Mouse (Mus musculus) limb, embryonic 13.5 days (tissue): ENCODE results near the gene Zfp111. TPM values are rescaled to one million over a fixed set of nuclear protein-coding genes. Genes with fewer than 3 reads are reported as not detected.

Experiments
- ATAC-seq: fragments of 200-750 bp; cut with Nextera tagmentation; 2 replicates; pipeline ENCODE4 v1.8.0; 2017; ENCODE audit warnings: low read depth, moderate number of reproducible peaks, moderate TSS enrichment; ENCODE audit not compliant: low FRiP score
- H3K27ac ChIP-seq: fragments of 300-500 bp; sonication (generic); 2 replicates; pipeline ENCODE4 v1.5.1; 2015; ENCODE audit warnings: inconsistent platforms, mild to moderate bottlenecking, moderate library complexity
- H3K27me3 ChIP-seq: fragments of 300-500 bp; sonication (generic); 2 replicates; pipeline ENCODE4 v1.6.1; 2015; ENCODE audit warnings: mild to moderate bottlenecking, inconsistent platforms
- H3K36me3 ChIP-seq: fragments of 300-500 bp; sonication (generic); 2 replicates; pipeline ENCODE4 v1.6.1; 2015; ENCODE audit warnings: inconsistent platforms, mild to moderate bottlenecking, moderate library complexity
- H3K4me1 ChIP-seq: fragments of 300-500 bp; sonication (generic); 2 replicates; pipeline ENCODE4 v1.6.1; 2015; ENCODE audit warnings: inconsistent platforms
- H3K4me2 ChIP-seq: fragments of 300-500 bp; sonication (generic); replicated peaks from 2 replicates; pipeline ENCODE4 v1.6.1; 2015; ENCODE audit warnings: inconsistent platforms, mild to moderate bottlenecking, moderate library complexity
- H3K4me3 ChIP-seq: fragments of 300-500 bp; sonication (generic); 2 replicates; pipeline ENCODE4 v1.5.1; 2015; ENCODE audit warnings: moderate library complexity, mild to moderate bottlenecking, inconsistent platforms
- H3K9ac ChIP-seq: fragments of 300-500 bp; sonication (generic); 2 replicates; pipeline ENCODE4 v1.6.1; 2015; ENCODE audit warnings: mild to moderate bottlenecking, inconsistent platforms
- H3K9me3 ChIP-seq: fragments of 300-500 bp; sonication (generic); 2 replicates; pipeline ENCODE4 v1.6.1; 2016; ENCODE audit warnings: inconsistent platforms
- WGBS: fragments of 180-500 bp; shearing (Covaris S2); methylation state at CpG from one replicate; pipeline ENCODE4 v1.1.7; 2015; 5-methylcytosine and 5-hydroxymethylcytosine counted together
- polyA plus RNA-seq: library from polyadenylated mRNA; unstranded; fragments of >200 nt; fragmentation: Nextera tagmentation; extraction: Ambion mirVana; gene quantifications from 2 replicates; pipeline ENCODE4 v1.2.1, GENCODE M21; 2015

Gene Zfp111
- polyA plus RNA-seq: 10.5 and 11.3 TPM in 2 replicates

DNA sequence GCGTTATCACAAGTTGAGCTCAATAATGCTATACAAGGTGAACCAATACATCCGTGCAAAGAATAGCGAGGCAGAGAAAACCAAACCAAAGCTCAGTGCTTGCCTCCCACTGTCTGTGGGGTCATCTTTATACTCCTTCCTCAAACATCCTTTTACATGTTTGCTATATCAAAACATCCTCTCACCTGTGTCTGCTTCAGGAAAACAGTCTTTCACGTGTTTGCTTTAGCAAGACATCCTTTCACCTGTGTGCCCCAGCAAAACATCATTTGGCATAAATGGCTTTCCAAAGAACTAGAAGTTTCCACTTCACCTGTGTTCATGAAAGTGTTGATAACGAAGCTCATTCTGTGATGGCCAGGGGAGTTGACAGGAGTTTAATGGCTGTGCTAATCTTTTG lies at the start of gene Zfp111:
Gene Zfp111 (minus strand): TSS at position 101 of the 400 bp plus-strand sequence.
- ATAC-seq: no peak
- Histone ChIP-seq H3K27me3 (no peaks in the 10 kb centered on the region), H3K4me3 (no peak within 1 kb of the TSS), H3K4me2 (no peak within 1 kb of the TSS), H3K36me3 (no peaks in the 10 kb centered on the region; the same call in 1 of the 2 replicates), H3K4me1 (peaks cover 8% of the 10 kb centered on the region), H3K9ac (no peak within 1 kb of the TSS), H3K27ac (no peak within 1 kb of the TSS), H3K9me3 (no peaks in the 10 kb centered on the region; the same call in 1 of the 2 replicates)
- 82% methylated on average over 5 of the region's 5 CpGs for WGBS

DNA sequence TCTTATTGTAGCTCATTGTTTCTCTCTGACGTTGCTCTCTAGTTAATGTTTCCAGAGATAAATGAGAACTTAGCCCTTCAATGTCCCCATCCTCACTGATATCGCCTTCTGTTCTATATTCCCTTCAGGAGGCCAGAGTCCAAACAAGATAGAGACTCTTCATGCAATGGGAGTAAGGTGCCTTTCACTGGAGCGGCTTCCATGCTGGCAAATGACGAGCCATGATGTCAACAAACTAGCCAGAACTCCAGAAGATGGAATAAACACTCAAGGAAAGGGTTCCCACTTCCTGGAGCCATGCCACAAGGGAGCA lies 48.7 kb upstream of the Zfp111 start:
- ATAC-seq: no peak
- no peaks in the 10 kb centered on the region for H3K9me3 ChIP-seq
- H3K36me3 ChIP-seq: peaks cover 37% of the 10 kb centered on the region
- no peak overlapping the region for H3K27ac ChIP-seq
- no peak overlapping the region for H3K4me3 ChIP-seq
- H3K9ac ChIP-seq: no peak overlapping the region
- WGBS: 88% methylated on average over 4 of the region's 4 CpGs
- peaks cover 7% of the 10 kb centered on the region for H3K4me1 ChIP-seq
- H3K27me3 ChIP-seq: no peaks in the 10 kb centered on the region
- H3K4me2 ChIP-seq: no peak overlapping the region

DNA sequence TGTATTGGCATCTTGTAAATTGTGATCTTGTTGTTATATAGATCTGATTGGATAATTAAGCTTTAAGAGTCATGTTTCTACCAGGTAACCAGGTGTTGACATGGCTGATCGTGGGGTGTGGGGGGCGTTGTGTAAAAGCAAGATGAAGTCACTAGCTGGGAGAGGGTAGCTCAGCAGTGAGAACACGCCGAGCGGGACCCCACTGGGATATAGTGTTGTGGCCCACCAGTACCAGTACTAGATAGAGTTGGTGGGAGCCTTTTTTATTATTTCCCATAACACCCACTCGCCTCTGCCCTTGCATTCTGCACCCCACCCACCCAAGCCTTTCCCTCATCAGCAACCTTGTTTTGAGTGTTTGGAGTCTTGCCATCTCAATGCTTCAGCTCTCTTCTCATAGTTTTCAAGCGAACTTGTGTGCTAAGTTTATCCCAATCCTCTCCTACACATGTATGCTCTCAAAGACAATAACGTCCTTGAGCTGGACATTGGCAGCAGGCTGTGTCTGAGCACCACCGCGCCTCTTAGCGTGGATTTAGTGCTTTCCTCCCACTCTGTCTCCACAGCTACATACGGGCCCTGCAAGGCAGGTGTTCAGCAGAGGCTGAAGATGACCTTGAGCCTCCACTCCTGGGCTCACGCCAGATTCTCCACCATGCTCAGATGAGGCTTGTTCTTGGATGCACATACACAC lies 48.2 kb upstream of the Zfp111 start:
- H3K36me3 ChIP-seq: peaks cover 37% of the 10 kb centered on the region
- no peak for ATAC-seq
- H3K9me3 ChIP-seq: no peaks in the 10 kb centered on the region
- H3K9ac ChIP-seq: no peak overlapping the region
- H3K4me3 ChIP-seq: no peak overlapping the region
- no peaks in the 10 kb centered on the region for H3K27me3 ChIP-seq
- WGBS: 90% methylated on average over 13 of the region's 13 CpGs
- H3K27ac ChIP-seq: no peak overlapping the region
- H3K4me1 ChIP-seq: peaks cover 8% of the 10 kb centered on the region
- no peak overlapping the region for H3K4me2 ChIP-seq

DNA sequence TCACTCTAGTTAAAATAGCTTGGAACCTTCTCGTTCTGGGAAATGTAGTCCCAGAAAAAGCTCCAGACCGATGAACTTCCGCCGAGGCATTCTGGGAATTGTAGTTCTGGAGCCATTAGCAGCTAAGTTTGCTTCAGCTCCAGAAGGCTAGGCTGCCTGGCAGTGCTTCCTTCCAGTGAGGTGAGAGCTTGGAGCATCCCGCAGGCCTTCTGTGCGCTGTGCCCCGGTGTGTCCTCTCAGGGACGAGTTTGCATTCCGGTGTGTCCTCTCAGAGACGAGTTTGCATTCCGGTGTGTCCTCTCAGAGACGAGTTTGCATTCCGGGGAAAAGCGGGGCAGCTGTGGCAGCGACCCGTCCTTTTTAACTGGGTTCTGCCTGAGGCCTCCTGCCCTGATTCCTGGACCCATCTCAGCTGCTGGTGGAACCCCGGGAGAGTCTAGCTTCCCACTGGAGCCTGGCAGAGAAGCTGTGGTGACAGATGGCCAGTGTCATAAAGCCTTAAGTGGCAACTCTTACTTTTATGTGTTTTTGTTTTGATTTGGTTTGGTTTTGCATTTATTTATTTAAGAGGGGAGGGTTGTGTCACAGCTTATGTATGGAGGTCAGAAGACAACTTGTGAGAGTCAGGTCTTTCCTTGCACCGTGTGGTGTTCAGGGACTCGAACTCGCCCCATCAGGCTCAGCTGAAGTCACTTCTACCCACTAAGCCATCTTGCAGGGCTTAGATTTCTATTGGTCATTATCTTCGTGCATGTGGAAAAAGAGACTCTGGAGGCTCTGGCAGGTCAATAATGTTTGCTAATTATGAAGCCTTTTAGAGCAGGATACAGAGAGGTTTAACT lies 43.6 kb upstream of the Zfp111 start, which contains the start of gene Zfp108:
Gene Zfp108 (plus strand): TSS at position 162 of the 842 bp plus-strand sequence.
- Histone ChIP-seq H3K4me2 (peak within 1 kb of the TSS; percentile 80), H3K4me1 (peaks cover 10% of the 10 kb centered on the region), H3K9ac (peak within 1 kb of the TSS; percentile 78), H3K36me3 (peaks cover 16% of the 10 kb centered on the region), H3K27ac (peak within 1 kb of the TSS; percentile 48; the same call in 1 of the 2 replicates), H3K4me3 (peak within 1 kb of the TSS; percentile 62), H3K9me3 (no peaks in the 10 kb centered on the region), H3K27me3 (no peaks in the 10 kb centered on the region)
- peak; percentile 95 for ATAC-seq
- 17% methylated on average over 21 of the region's 21 CpGs for whole genome bisulfite sequencing

DNA sequence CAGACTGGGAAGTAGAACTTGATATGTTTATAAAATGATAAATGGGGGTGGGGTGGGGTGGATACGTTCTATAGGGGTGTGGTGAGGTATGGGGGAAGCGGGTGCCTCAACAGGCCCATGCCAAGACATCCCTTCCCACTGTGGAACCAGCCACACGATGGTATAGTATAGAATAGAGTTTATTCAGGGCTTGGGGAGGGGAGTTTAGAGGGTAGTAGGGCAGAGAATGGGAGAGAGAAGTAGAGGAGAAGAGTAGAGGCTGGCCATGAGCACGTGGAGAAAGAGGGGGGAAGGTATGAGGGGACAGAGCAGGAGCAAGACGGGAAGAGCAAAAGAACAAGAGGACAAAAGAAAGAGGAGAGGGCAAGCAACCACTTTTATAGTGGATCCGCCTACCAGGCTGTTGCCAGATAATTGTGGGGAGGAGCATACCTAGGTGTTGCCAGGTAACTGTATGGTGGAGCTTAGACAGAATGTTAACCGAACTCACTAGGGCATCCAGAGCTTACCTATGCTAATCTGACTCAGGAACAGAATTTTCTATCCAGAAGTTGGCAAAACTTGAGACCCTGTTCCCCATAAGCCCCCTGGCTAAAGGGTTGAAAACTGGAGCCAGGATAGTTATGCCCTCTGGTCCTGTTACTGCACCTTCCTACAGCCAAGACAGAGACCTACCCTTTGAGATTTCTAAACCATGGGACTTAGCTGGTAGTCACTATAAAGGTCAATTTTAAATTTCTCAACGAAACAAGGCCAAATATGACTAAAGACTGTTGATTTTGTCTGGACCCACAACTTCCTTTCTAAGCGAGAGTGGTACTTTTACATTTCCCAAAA lies 42.8 kb upstream of the Zfp111 start:
- Histone ChIP-seq H3K9me3 (no peaks in the 10 kb centered on the region), H3K27ac (no peak overlapping the region), H3K36me3 (peaks cover 12% of the 10 kb centered on the region; the same call in 1 of the 2 replicates), H3K27me3 (no peaks in the 10 kb centered on the region), H3K4me3 (peak overlapping the region; percentile 62), H3K4me2 (peak overlapping the region; percentile 80), H3K4me1 (peaks cover 10% of the 10 kb centered on the region), H3K9ac (0 out of 2 replicates have a peak overlapping the region, but pooled peaks have one; percentile 13)
- WGBS: 62% methylated on average over 9 of the region's 9 CpGs
- peak; percentile 57 for ATAC-seq

DNA sequence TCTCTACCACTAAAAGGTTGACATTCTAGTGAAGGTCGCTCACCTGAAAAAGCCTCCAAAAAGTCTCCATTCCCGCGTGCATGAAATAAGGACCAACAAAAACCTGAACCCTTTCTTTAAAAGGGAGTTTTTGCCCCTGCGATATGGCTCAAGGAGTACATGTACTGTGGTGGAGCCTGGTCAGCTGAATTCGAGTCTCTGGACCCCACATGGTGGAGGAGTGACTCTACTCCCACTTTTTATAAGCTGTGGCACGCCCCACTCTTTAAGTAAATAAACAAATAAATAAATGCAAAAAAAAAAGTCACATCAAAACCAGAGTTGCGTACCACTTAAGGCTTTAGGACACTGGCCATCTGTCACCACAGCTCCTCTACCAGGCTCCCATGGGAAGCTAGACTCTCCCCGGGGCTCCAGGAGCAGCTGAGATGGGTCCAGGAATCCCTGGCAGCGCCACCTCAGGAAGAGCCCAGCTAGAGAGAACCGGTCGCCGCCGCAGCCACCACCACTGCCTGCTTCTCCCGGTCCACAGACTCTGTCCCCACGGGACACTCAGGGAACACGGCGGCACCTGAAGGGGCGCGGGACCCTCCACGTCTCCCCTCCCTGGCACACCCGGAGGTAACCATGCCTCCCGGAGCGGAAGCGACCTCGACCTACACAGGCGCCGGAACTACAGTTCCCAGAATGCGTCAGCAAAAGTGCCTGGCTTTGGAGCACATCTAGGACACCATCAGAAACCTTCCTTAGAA lies 26.0 kb upstream of the Zfp111 start, which contains the start of gene Zfp109:
Gene Zfp109 (minus strand): TSS at position 521 of the 752 bp plus-strand sequence.
- peak within 1 kb of the TSS; percentile 75 for H3K4me2 ChIP-seq
- H3K9ac ChIP-seq: peak within 1 kb of the TSS; percentile 78
- WGBS: 4% methylated on average over 28 of the region's 28 CpGs
- peaks cover 19% of the 10 kb centered on the region for H3K36me3 ChIP-seq
- H3K27ac ChIP-seq: no peak within 1 kb of the TSS
- no peaks in the 10 kb centered on the region for H3K9me3 ChIP-seq
- ATAC-seq: peak; percentile 89
- no peaks in the 10 kb centered on the region for H3K27me3 ChIP-seq
- H3K4me3 ChIP-seq: peak within 1 kb of the TSS; percentile 80
- H3K4me1 ChIP-seq: peaks cover 8% of the 10 kb centered on the region

DNA sequence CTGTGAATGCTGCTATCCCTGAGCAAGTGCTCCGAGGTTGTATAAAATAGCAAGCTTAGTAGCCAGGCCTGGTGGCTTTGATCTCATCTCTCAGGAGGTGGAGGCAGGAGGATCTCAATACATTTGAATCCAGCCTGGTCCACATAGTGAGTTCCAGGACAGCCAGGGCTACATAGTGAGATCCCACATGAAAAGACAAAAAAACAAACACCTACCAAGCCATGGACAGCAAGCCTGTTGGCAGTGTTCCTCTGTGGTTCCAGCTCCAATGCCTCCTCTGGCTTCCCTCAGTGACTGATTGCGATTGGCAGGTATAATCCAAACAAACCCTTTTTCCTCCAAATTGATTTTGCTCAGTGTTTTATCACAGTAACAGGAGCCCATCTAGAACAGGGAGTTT lies 947 bp downstream of the Zfp111 start:
- 83% methylated on average over 2 of the region's 2 CpGs for WGBS
- H3K9ac ChIP-seq: no peak overlapping the region
- no peak for ATAC-seq
- no peaks in the 10 kb centered on the region for H3K9me3 ChIP-seq
- no peak overlapping the region for H3K4me2 ChIP-seq
- H3K27me3 ChIP-seq: no peaks in the 10 kb centered on the region
- H3K4me3 ChIP-seq: no peak overlapping the region
- H3K4me1 ChIP-seq: peaks cover 8% of the 10 kb centered on the region
- peaks cover 9% of the 10 kb centered on the region for H3K36me3 ChIP-seq
- H3K27ac ChIP-seq: no peak overlapping the region

DNA sequence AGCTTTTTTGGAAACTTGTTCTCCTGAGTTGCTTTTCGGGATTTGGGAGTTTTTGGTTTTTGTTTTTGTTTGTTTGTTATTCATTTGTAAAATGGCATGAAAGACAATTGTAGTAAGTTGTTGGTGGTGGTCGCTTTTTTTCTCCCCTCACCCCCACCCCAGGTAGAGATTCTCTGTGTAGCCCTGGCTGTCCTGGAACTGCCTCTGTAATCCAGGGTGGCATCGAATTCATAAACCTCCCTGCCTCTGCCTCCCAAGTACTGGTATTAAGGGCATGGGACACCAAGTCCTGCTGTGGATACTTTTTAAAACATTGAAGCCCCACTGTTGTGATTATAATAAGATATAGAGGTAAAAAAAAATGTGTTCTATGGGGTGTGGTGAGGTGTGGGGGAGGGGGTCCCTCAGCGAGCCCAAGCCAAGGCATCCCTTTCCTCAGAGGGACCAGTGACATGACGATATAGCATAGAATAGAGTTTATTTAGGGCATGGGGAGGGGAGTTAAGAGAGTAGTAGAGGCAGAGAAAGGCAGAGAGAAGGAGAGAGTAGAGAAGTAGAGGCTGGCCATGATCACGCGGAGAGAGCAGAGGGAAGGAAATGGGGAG lies 2.9 kb downstream of the Zfp111 start:
- no peak for ATAC-seq

DNA sequence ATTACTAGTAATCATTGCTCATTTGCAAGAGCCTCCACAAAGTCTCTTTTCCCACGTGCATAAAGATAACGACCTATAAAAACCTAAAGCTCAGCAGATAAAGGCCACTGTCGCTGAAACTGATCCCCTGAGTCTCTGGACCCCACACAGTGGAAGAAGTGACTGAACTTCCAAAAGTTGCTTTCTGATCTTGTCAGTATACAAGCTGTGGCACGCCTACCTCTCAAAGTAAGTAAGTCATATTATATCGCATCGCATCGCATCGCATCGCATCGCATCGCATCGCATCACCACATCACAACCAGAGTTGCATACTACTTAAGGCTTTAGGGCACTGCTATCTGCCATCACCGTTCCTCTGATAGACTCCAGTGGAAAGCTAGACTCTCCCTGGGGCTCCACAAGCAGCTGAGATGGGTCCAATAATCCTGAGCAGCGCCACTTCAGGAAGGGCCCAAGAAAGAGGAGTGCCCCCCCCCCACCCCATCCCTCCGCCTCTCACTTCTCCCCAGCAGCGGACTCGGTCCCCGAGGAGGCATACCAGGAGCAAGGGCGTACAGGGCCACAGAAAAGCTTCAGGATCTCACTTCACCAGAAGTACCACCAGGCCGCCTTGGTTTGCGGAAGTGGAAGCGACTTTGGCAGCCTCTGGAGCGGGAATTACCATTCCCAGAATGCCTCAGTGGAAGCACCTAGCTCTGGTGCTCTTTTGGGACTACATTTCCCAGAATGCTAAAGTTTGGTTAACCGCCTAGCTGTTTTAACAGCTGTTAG lies 3.6 kb downstream of the Zfp111 start:
- peak overlapping the region; percentile 44; the same call in 1 of the 2 replicates for H3K27ac ChIP-seq
- peak overlapping the region; percentile 66 for H3K4me3 ChIP-seq
- no peaks in the 10 kb centered on the region for H3K9me3 ChIP-seq
- peaks cover 33% of the 10 kb centered on the region for H3K36me3 ChIP-seq
- peaks cover 8% of the 10 kb centered on the region for H3K4me1 ChIP-seq
- 13% methylated on average over 24 of the region's 24 CpGs for WGBS
- H3K27me3 ChIP-seq: no peaks in the 10 kb centered on the region
- H3K9ac ChIP-seq: peak overlapping the region; percentile 89
- peak overlapping the region; percentile 77 for H3K4me2 ChIP-seq
- peak; percentile 92 for ATAC-seq

More for the DNA sequence above, 2.9 kb downstream of the Zfp111 start:
- H3K4me2 ChIP-seq: peak overlapping the region; percentile 77
- peak overlapping the region; percentile 66 for H3K4me3 ChIP-seq
- no peak overlapping the region for H3K9ac ChIP-seq
- peaks cover 8% of the 10 kb centered on the region for H3K4me1 ChIP-seq
- no peaks in the 10 kb centered on the region for H3K9me3 ChIP-seq
- peaks cover 26% of the 10 kb centered on the region for H3K36me3 ChIP-seq
- no peak overlapping the region for H3K27ac ChIP-seq
- no peaks in the 10 kb centered on the region for H3K27me3 ChIP-seq
- WGBS: 58% methylated on average over 7 of the region's 7 CpGs

DNA sequence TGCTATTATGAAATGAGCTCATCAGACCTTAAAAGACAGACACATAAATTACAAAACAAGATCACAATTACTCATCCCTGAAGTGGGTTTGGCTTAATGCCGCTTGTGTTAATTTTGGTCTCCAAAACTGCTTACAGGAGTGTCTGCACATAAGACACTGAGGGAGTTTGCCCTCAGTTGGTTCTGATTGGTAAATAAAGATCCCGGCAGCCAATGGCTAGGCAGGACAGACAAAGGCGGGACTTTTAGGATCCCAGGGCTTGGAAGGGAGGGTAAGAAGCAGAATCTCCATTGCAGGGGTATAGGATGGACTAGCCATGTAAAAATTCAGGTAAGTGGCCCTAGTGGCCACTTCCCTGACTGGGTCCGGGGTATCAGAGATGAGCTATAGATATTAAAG lies 14.3 kb downstream of the Zfp111 start:
- 94% methylated on average over 4 of the region's 4 CpGs for WGBS
- Histone ChIP-seq H3K4me2 (no peak overlapping the region), H3K9ac (no peak overlapping the region), H3K4me1 (no peaks in the 10 kb centered on the region), H3K36me3 (peaks cover 75% of the 10 kb centered on the region), H3K27ac (no peak overlapping the region), H3K9me3 (peaks cover 24% of the 10 kb centered on the region), H3K27me3 (no peaks in the 10 kb centered on the region), H3K4me3 (no peak overlapping the region)
- no peak for ATAC-seq
